24 mouse cellular contexts compared by ENCODE assay signal in the genomic region with DNA sequence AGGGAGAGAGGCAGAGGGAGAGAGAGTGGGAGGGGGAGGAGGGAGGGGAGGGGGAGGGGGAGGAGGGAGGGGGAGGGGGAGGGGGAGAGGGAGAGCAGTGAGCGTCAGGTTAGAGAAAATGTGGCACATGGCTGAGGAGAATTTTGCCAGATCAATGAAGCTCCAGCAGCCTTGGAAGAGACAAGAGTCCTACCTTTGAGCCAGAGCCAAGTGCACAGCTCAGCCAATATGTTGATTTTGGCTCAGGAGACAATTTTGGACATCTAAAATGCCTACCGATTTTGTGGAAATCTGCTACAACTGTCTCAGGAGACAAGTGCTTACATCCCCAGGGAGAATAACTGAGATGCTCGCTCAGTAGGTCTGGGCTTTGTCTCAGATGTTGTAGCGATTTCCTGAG.
DNase-seq lines count a peak whose midpoint lies in the region; ATAC-seq and TF ChIP-seq lines count a peak whose summit lies in the region.
"Had no signal": no experiment of that assay in that cellular context is flagged by ENCODE, and none has a peak within 500 bp of the region (broad histone marks: within the 10 kb centered on the region; RNA-seq: fewer than 3 reads in every experiment).

No protein-coding gene starts in this region.

- 49% methylated on average over 4 of the region's 4 CpGs for WGBS in forebrain, postnatal 0 days
- 79% methylated on average over 4 of the region's 4 CpGs for WGBS in forebrain, embryonic 12.5 days

- no peak overlapping the region for H3K4me3 ChIP-seq in forebrain, postnatal 0 days (ENCODE audit: low read depth, low read length)
- H3K4me3 ChIP-seq in forebrain, embryonic 12.5 days (replicated peaks): no peak overlapping the region
- H3K4me3 ChIP-seq: embryonic facial prominence, embryonic 12.5 days; forebrain, embryonic 13.5 days; heart, embryonic 12.5 days; kidney, embryonic 15.5 days; left cerebral cortex, adult 2 months; limb, embryonic 10.5 days had no signal

- TF ChIP-seq CTCF in forebrain, postnatal 0 days (IDR thresholded peaks at IDR 0.05; ENCODE audit: low read depth): no peak

- ATAC-seq in forebrain, postnatal 0 days: no peak
- ATAC-seq in forebrain, embryonic 12.5 days (ENCODE audit: low FRiP score): no peak
- no peak for ATAC-seq in megakaryocyte, adult 5-6 weeks (ENCODE audit: poor library complexity, severe bottlenecking)
- ATAC-seq: CD4-positive, CD25-positive, alpha-beta regulatory T cell, adult 4 months; forebrain, embryonic 13.5 days; liver, postnatal 0 days; lung, postnatal 0 days had no signal

- H3K27ac ChIP-seq in forebrain, postnatal 0 days (ENCODE audit: low read depth, low read length): no peak overlapping the region
- H3K27ac ChIP-seq in forebrain, embryonic 12.5 days: no peak overlapping the region
- H3K27ac ChIP-seq: embryonic facial prominence, embryonic 12.5 days; forebrain, embryonic 13.5 days; kidney, embryonic 15.5 days; left cerebral cortex, adult 2 months; limb, embryonic 10.5 days had no signal

- no peak overlapping the region for H3K9ac ChIP-seq in forebrain, postnatal 0 days
- H3K9ac ChIP-seq in forebrain, embryonic 12.5 days: no peak overlapping the region
- H3K9ac ChIP-seq: embryonic facial prominence, embryonic 12.5 days; forebrain, embryonic 13.5 days; heart, embryonic 12.5 days; kidney, embryonic 15.5 days; liver, postnatal 0 days had no signal

- no peak overlapping the region for H3K4me2 ChIP-seq in forebrain, postnatal 0 days (ENCODE audit: low read depth)
- H3K4me2 ChIP-seq in forebrain, embryonic 12.5 days: no peak overlapping the region
- H3K4me2 ChIP-seq: embryonic facial prominence, embryonic 12.5 days; forebrain, embryonic 13.5 days; heart, embryonic 12.5 days; kidney, embryonic 15.5 days; liver, embryonic 11.5 days; midbrain, embryonic 11.5 days had no signal

- peak; percentile 33 for DNase-seq in forebrain, postnatal 0 days
- peak; percentile 86 for DNase-seq in brain, adult 2 months (ENCODE audit: low read depth, low spot score)
- peak; percentile 62 to 72 for DNase-seq in cerebellum, adult 18-20 months
- peak; percentile 55 to 79 for DNase-seq in cerebellum, postnatal 14 days
- DNase-seq in thymus, postnatal 25 days: no peak
- DNase-seq: gastrocnemius, postnatal 25 days; heart, adult 18-20 months; heart, postnatal 10 days; kidney, adult 11 months; layer of hippocampus, adult 9-11 months; liver, postnatal 0 days; thymus, adult 2 months had no signal

- no peaks in the 10 kb centered on the region for H3K27me3 ChIP-seq in forebrain, postnatal 0 days (ENCODE audit: insufficient read depth, low read length)
- H3K27me3 ChIP-seq in forebrain, embryonic 12.5 days: no peaks in the 10 kb centered on the region
- H3K27me3 ChIP-seq: embryonic facial prominence, embryonic 12.5 days; forebrain, embryonic 13.5 days; heart, embryonic 12.5 days; kidney, embryonic 15.5 days had no signal

- no peaks in the 10 kb centered on the region for H3K9me3 ChIP-seq in forebrain, postnatal 0 days (ENCODE audit: low read length)
- H3K9me3 ChIP-seq in forebrain, embryonic 12.5 days: no peaks in the 10 kb centered on the region
- H3K9me3 ChIP-seq: embryonic facial prominence, embryonic 12.5 days; forebrain, embryonic 13.5 days; heart, embryonic 12.5 days; kidney, embryonic 15.5 days; limb, embryonic 10.5 days had no signal

- no peaks in the 10 kb centered on the region for H3K36me3 ChIP-seq in forebrain, postnatal 0 days (ENCODE audit: insufficient read depth)
- H3K36me3 ChIP-seq in forebrain, embryonic 12.5 days (replicated peaks): no peaks in the 10 kb centered on the region
- H3K36me3 ChIP-seq: embryonic facial prominence, embryonic 12.5 days; heart, embryonic 12.5 days; kidney, embryonic 15.5 days; limb, embryonic 10.5 days had no signal

- H3K4me1 ChIP-seq in forebrain, postnatal 0 days (ENCODE audit: insufficient read depth): no peaks in the 10 kb centered on the region
- H3K4me1 ChIP-seq in forebrain, embryonic 12.5 days: peaks cover 13% of the 10 kb centered on the region; the same call in 1 of the 2 replicates
- H3K4me1 ChIP-seq: heart, embryonic 12.5 days; kidney, embryonic 15.5 days; limb, embryonic 10.5 days had no signal
